Mouse (Mus musculus) liver, embryonic 14.5 days (tissue): ENCODE results near the gene Car6.

Source experiments
- CTCF ChIP-seq: IDR thresholded peaks from 2 replicates; pipeline ENCODE4 v1.5.1; 2016; ENCODE audit warnings: antibody characterized with exemption, low read depth, control low read depth
- EP300 ChIP-seq: IDR thresholded peaks from 2 replicates; pipeline ENCODE4 v1.6.1; 2016; ENCODE audit warnings: antibody characterized with exemption, low read depth

GRCm38 (mm10) chr4:150239087-150239480 lies 38.0 kb upstream of the Car6 start:
- no peak for TF ChIP-seq CTCF
- TF ChIP-seq EP300, result no peak
